Mouse (Mus musculus): Measurements from ENCODE around the gene Nacc1. TPM values are rescaled to one million over a fixed set of nuclear protein-coding genes. Genes with fewer than 3 reads are reported as not detected.

The Nacc1 gene
- polyA plus RNA-seq, 1 experiment from 2014 or later: 25.2 TPM

DNA sequence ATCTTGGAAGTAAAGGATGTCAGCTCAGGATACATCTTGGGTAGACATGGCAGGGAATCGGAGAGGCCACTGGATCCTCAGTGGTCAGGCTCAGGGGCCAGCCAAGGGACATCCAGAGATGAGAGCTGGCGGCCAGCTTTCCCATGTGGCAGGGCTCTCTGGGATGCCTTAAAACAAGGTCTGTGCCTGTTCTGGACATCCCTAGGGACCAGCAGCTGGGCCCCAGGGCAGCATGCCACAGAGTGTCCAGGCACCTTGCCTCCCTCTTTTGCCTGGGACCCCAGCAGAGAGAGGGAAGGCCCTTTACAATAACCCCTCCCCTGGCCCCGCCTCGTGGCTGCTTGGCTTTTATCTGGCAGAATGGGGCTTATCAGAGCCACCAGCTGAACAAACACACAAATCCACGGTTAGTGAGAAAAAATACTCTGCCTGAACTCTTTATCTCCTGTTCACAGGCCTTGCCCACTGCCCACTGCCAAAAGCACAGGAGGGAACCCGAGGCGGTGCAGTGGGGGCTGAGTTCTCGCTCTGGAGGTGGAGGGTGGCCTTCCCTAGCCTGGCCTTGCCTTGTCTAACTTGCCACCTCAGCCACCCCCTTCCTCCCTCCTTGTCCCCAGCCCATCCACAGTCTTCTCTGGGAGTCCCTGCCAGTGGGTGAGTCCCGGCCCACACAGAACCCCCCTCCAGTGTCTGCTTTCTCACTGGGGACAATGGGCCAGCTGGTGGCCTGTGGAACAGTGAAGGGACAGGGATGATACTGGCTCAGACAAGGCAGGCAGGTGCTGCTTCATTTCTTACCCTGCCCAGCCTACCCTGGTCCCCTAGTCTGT is 43.1 kb upstream of the Nacc1 start:
- Histone ChIP-seq H3K4me2 (peak overlapping the region; percentile 55), H3K4me3 (ENCODE audit: low read depth, low read length) (peak overlapping the region; percentile 1; the same call in 1 of the 2 replicates), H3K9ac (ENCODE audit: low read depth, low read length) (peak overlapping the region; percentile 59), H3K27ac (ENCODE audit: low read depth, low read length) (peak overlapping the region; percentile 99), H3K9me3 (ENCODE audit: control insufficient read depth, low read length) (no peaks in the 10 kb centered on the region), H3K4me1 (replicated peaks; ENCODE audit: control insufficient read depth, insufficient read depth, low read length) (peaks cover 73% of the 10 kb centered on the region), H3K27me3 (replicated peaks; ENCODE audit: control insufficient read depth, insufficient read depth, low read length) (peaks cover 21% of the 10 kb centered on the region), H3K36me3 (ENCODE audit: control insufficient read depth, insufficient read depth, low read length) (no peaks in the 10 kb centered on the region; the same call in 1 of the 2 replicates)
- WGBS: 22% methylated on average over 9 of the region's 9 CpGs
- ATAC-seq (replicated peaks; ENCODE audit: low FRiP score) (peak; percentile 92), DNase-seq (ENCODE audit: low spot score) (peak; percentile 82)

DNA sequence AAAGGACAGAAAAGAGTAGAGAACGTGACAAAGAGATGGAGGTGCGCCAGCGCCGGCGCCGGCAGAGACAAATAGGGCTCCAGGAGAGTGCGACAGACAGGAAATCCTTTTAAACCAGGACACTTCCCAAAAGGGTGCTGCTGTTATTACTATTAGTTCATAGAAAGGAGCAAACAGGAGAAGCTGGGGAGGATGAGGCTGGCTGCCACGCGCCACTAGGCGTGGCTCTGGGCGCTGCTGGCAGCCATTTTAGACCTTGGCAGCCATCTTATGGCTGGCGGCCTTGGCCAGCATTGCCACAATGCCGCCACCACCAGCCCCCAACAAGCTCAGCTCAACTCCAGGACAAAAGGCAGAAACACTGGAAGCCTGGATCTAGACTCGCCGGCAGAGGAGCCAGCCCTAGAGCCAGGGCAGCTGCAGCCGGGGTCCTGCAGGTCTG is 42.3 kb upstream of the Nacc1 start:
- Histone ChIP-seq H3K9me3 (ENCODE audit: control insufficient read depth, low read length) (no peaks in the 10 kb centered on the region), H3K36me3 (ENCODE audit: control insufficient read depth, insufficient read depth, low read length) (no peaks in the 10 kb centered on the region; the same call in 1 of the 2 replicates), H3K27me3 (replicated peaks; ENCODE audit: control insufficient read depth, insufficient read depth, low read length) (peaks cover 17% of the 10 kb centered on the region), H3K4me1 (replicated peaks; ENCODE audit: control insufficient read depth, insufficient read depth, low read length) (peaks cover 81% of the 10 kb centered on the region), H3K9ac (ENCODE audit: low read depth, low read length) (peak overlapping the region; percentile 59), H3K4me2 (peak overlapping the region; percentile 55), H3K4me3 (ENCODE audit: low read depth, low read length) (peak overlapping the region; percentile 1; the same call in 1 of the 2 replicates), H3K27ac (ENCODE audit: low read depth, low read length) (peak overlapping the region; percentile 99)
- ATAC-seq (replicated peaks; ENCODE audit: low FRiP score) (no peak), DNase-seq (ENCODE audit: low spot score) (no peak)
- WGBS: 81% methylated on average over 16 of the region's 16 CpGs

GRCm38 (mm10) chr8:84728474-84728873 is 40.8 kb upstream of the Nacc1 start:
- peak overlapping the region; percentile 99 for H3K27ac ChIP-seq (ENCODE audit: low read depth, low read length)
- H3K9ac ChIP-seq (ENCODE audit: low read depth, low read length): peak overlapping the region; percentile 47; the same call in 1 of the 2 replicates

DNA sequence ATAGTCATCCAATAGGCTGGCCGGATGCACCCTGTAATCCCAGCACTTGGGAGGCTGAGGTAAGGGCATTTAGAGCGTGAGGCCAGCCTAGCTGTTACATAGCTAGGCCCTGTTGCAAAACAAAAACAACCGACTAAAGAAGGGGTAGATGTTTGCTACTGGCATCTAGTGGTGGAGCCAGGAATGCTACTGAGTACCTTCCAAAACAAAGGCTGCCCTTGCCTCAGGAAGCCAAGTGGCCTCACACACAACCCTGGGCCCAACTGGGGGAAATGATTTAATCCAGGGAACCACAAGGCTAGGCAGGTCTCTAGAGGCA is 38.2 kb upstream of the Nacc1 start:
- Histone ChIP-seq H3K36me3 (ENCODE audit: control insufficient read depth, insufficient read depth, low read length) (no peaks in the 10 kb centered on the region; the same call in 1 of the 2 replicates), H3K9ac (ENCODE audit: low read depth, low read length) (peak overlapping the region; percentile 0; the same call in 1 of the 2 replicates), H3K4me1 (replicated peaks; ENCODE audit: control insufficient read depth, insufficient read depth, low read length) (peaks cover 90% of the 10 kb centered on the region), H3K27ac (ENCODE audit: low read depth, low read length) (peak overlapping the region; percentile 46), H3K4me2 (peak overlapping the region; percentile 75; the same call in 1 of the 2 replicates), H3K27me3 (replicated peaks; ENCODE audit: control insufficient read depth, insufficient read depth, low read length) (peaks cover 2% of the 10 kb centered on the region; the same call in 1 of the 2 replicates), H3K9me3 (ENCODE audit: control insufficient read depth, low read length) (no peaks in the 10 kb centered on the region), H3K4me3 (ENCODE audit: low read depth, low read length) (no peak overlapping the region)
- no peak for DNase-seq (ENCODE audit: low spot score)
- 27% methylated on average over 3 of the region's 3 CpGs for WGBS
- no peak for ATAC-seq (replicated peaks; ENCODE audit: low FRiP score)

More at GRCm38 (mm10) chr8:84728474-84728873, 40.8 kb upstream of the Nacc1 start:
- 81% methylated on average over 3 of the region's 3 CpGs for WGBS
- no peaks in the 10 kb centered on the region for H3K9me3 ChIP-seq (ENCODE audit: control insufficient read depth, low read length)
- H3K36me3 ChIP-seq (ENCODE audit: control insufficient read depth, insufficient read depth, low read length): no peaks in the 10 kb centered on the region; the same call in 1 of the 2 replicates
- ATAC-seq (replicated peaks; ENCODE audit: low FRiP score) (no peak), DNase-seq (ENCODE audit: low spot score) (no peak)
- no peak overlapping the region for H3K4me3 ChIP-seq (ENCODE audit: low read depth, low read length)
- peaks cover 8% of the 10 kb centered on the region for H3K27me3 ChIP-seq (replicated peaks; ENCODE audit: control insufficient read depth, insufficient read depth, low read length)
- peaks cover 94% of the 10 kb centered on the region for H3K4me1 ChIP-seq (replicated peaks; ENCODE audit: control insufficient read depth, insufficient read depth, low read length)
- H3K4me2 ChIP-seq: peak overlapping the region; percentile 24; the same call in 1 of the 2 replicates

- Histone ChIP-seq H3K36me3 (ENCODE audit: control insufficient read depth, insufficient read depth, low read length) (no peaks in the 10 kb centered on the region; the same call in 1 of the 2 replicates), H3K4me1 (replicated peaks; ENCODE audit: control insufficient read depth, insufficient read depth, low read length) (peaks cover 85% of the 10 kb centered on the region), H3K9ac (ENCODE audit: low read depth, low read length) (peak overlapping the region; percentile 0; the same call in 1 of the 2 replicates), H3K4me3 (ENCODE audit: low read depth, low read length) (no peak overlapping the region), H3K9me3 (ENCODE audit: control insufficient read depth, low read length) (no peaks in the 10 kb centered on the region), H3K27me3 (replicated peaks; ENCODE audit: control insufficient read depth, insufficient read depth, low read length) (peaks cover 5% of the 10 kb centered on the region), H3K4me2 (peak overlapping the region; percentile 75), H3K27ac (ENCODE audit: low read depth, low read length) (peak overlapping the region; percentile 46)
- DNase-seq (ENCODE audit: low spot score) (no peak), ATAC-seq (replicated peaks; ENCODE audit: low FRiP score) (no peak)
- 58% methylated on average over 10 of the region's 10 CpGs for WGBS
These were observed 37.7 kb upstream of the Nacc1 start for GRCm38 (mm10) chr8:84725246-84725940.

- Histone ChIP-seq H3K9me3 (ENCODE audit: control insufficient read depth, low read length) (no peaks in the 10 kb centered on the region), H3K4me2 (peak overlapping the region; percentile 75), H3K4me1 (replicated peaks; ENCODE audit: control insufficient read depth, insufficient read depth, low read length) (peaks cover 78% of the 10 kb centered on the region), H3K36me3 (ENCODE audit: control insufficient read depth, insufficient read depth, low read length) (no peaks in the 10 kb centered on the region; the same call in 1 of the 2 replicates), H3K9ac (ENCODE audit: low read depth, low read length) (peak overlapping the region; percentile 73), H3K27me3 (replicated peaks; ENCODE audit: control insufficient read depth, insufficient read depth, low read length) (peaks cover 10% of the 10 kb centered on the region), H3K4me3 (ENCODE audit: low read depth, low read length) (peak overlapping the region; percentile 48), H3K27ac (ENCODE audit: low read depth, low read length) (peak overlapping the region; percentile 91)
- 49% methylated on average over 9 of the region's 9 CpGs for WGBS
- DNase-seq (ENCODE audit: low spot score) (peak; percentile 34), ATAC-seq (replicated peaks; ENCODE audit: low FRiP score) (peak; percentile 61)
These were observed 37.0 kb upstream of the Nacc1 start for GRCm38 (mm10) chr8:84724683-84725082.

DNA sequence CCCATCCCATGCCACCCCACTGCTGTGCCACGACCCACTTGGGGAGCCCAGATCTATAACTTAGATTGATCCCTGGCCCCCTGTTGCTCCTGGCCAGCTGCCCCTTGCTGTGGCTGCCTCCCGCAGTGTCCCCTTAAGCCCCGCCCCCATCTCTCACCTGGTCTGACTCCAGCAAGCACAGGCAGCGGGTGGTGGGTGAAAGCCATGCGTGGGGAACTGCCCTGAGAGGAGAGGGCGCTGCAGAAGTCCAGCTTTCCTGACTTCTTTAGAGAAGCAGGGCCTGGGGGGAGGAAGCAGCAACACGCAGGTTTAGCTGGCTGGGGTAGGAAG is 35.9 kb upstream of the Nacc1 start:
- peak overlapping the region; percentile 73 for H3K9ac ChIP-seq (ENCODE audit: low read depth, low read length)
- peak overlapping the region; percentile 48 for H3K4me3 ChIP-seq (ENCODE audit: low read depth, low read length)
- peaks cover 11% of the 10 kb centered on the region for H3K27me3 ChIP-seq (replicated peaks; ENCODE audit: control insufficient read depth, insufficient read depth, low read length)
- DNase-seq (ENCODE audit: low spot score): no peak
- H3K36me3 ChIP-seq (ENCODE audit: control insufficient read depth, insufficient read depth, low read length): no peaks in the 10 kb centered on the region; the same call in 1 of the 2 replicates
- peak overlapping the region; percentile 91 for H3K27ac ChIP-seq (ENCODE audit: low read depth, low read length)
- ATAC-seq (replicated peaks; ENCODE audit: low FRiP score): peak; percentile 53
- H3K4me1 ChIP-seq (replicated peaks; ENCODE audit: control insufficient read depth, insufficient read depth, low read length): peaks cover 66% of the 10 kb centered on the region
- peak overlapping the region; percentile 75 for H3K4me2 ChIP-seq
- H3K9me3 ChIP-seq (ENCODE audit: control insufficient read depth, low read length): no peaks in the 10 kb centered on the region
- WGBS: 15% methylated on average over 7 of the region's 7 CpGs

DNA sequence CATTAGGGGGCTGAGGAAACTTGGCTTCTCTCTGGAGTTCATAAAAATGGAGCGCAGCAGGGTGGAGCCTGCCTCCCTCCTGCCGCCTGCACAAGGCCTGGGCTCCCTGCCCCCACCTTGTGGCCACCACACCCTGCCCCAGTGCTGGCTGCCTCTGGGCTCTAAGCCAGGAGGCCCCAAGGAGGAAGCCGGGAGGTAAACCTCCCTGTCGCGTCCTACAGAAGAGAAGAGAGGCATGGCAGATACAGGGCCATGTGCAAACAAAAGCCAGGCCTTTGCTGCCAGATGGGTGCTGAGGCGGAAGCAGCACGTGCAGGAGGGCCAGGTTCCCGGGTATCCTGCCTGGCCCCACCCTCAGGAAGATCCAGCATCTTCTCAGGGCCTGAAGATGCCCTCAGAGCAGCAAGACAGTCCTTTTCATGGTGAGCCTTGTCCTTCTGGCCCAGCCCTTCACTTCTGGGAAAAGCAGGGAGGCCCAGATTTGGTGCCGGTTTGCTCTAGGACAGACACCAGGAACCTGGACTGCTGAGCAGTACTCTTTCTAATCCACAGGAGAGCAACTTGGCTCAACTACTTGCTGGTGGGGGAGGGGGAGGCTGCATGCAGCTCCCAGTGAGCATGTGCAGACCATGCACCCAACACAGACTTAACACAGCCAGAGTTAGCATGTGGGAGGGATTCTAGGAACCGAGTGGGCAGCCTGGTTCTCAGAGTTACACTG is 35.3 kb upstream of the Nacc1 start, which contains the start of gene G430095P16Rik:
G430095P16Rik (plus strand) TSS at position 158 of the 721 bp plus-strand sequence.
- H3K4me2 ChIP-seq: peak within 1 kb of the TSS; percentile 75
- H3K9me3 ChIP-seq (ENCODE audit: control insufficient read depth, low read length): no peaks in the 10 kb centered on the region
- H3K27ac ChIP-seq (ENCODE audit: low read depth, low read length): peak within 1 kb of the TSS; percentile 91
- WGBS: 10% methylated on average over 10 of the region's 10 CpGs
- DNase-seq (ENCODE audit: low spot score) (no peak), ATAC-seq (replicated peaks; ENCODE audit: low FRiP score) (peak; percentile 89)
- peak within 1 kb of the TSS; percentile 48 for H3K4me3 ChIP-seq (ENCODE audit: low read depth, low read length)
- peak within 1 kb of the TSS; percentile 73 for H3K9ac ChIP-seq (ENCODE audit: low read depth, low read length)
- H3K36me3 ChIP-seq (ENCODE audit: control insufficient read depth, insufficient read depth, low read length): no peaks in the 10 kb centered on the region; the same call in 1 of the 2 replicates
- peaks cover 12% of the 10 kb centered on the region for H3K27me3 ChIP-seq (replicated peaks; ENCODE audit: control insufficient read depth, insufficient read depth, low read length)
- H3K4me1 ChIP-seq (replicated peaks; ENCODE audit: control insufficient read depth, insufficient read depth, low read length): peaks cover 61% of the 10 kb centered on the region
